ENCODE assay signal across 23 mouse cellular contexts in the genomic region with DNA sequence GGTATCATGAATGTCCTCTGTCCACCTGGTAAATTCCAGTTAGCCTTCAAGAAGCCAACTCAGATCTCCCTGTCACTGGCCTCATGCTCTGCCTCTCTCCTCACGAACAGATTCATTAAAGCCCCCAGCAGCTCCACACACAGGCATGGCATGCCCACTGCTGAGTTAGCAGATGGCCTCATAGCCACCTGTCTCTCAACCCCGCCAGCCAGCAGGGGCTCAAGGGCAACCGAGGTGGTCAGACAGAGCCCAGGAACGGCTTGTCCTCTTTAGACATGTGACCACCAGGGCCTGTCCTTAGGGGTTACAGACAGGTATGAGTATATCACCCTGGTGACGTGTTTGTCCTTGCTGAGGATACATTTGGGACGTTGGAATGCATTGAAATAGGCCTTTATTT. TPM values are rescaled to one million over a fixed set of nuclear protein-coding genes. Genes with fewer than 3 reads are reported as not detected.
A peak's percentile ranks its signal among the peaks of the same experiment; 100 is the strongest.
DNase-seq lines count a peak whose midpoint lies in the region; ATAC-seq and TF ChIP-seq lines count a peak whose summit lies in the region.
"Had no signal": no experiment of that assay in that cellular context is flagged by ENCODE, and none has a peak within 500 bp of the region (broad histone marks: within the 10 kb centered on the region; RNA-seq: fewer than 3 reads in every experiment).

No protein-coding gene starts in this region.

- TF ChIP-seq CTCF in midbrain, postnatal 0 days (IDR thresholded peaks at IDR 0.05), result no peak

- ATAC-seq in cerebellum, adult (ENCODE audit: insufficient number of reproducible peaks, low FRiP score, low TSS enrichment), result no peak
- ATAC-seq in heart, embryonic 12.5 days (ENCODE audit: insufficient number of reproducible peaks, low FRiP score), result no peak
- ATAC-seq in midbrain, postnatal 0 days (ENCODE audit: low FRiP score), result no peak
- no peak for ATAC-seq in midbrain, embryonic 14.5 days (ENCODE audit: low FRiP score, low TSS enrichment)
- ATAC-seq: CD4-positive, CD25-positive, alpha-beta regulatory T cell, adult 4 months had no signal

- no peak overlapping the region for H3K4me3 ChIP-seq in heart, embryonic 12.5 days
- H3K4me3 ChIP-seq in midbrain, postnatal 0 days (ENCODE audit: low read depth, low read length), result no peak overlapping the region
- no peak overlapping the region for H3K4me3 ChIP-seq in midbrain, embryonic 14.5 days (replicated peaks; ENCODE audit: low read depth, low read length)
- H3K4me3 ChIP-seq: embryonic facial prominence, embryonic 10.5 days; forebrain, embryonic 13.5 days; limb, embryonic 10.5 days; midbrain, embryonic 10.5 days had no signal

- 0 out of 2 replicates have a peak overlapping the region, but pooled peaks have one; percentile 13 for H3K27ac ChIP-seq in heart, embryonic 12.5 days (ENCODE audit: poor library complexity, severe bottlenecking)
- H3K27ac ChIP-seq in midbrain, postnatal 0 days (ENCODE audit: low read depth, low read length), result no peak overlapping the region
- H3K27ac ChIP-seq in midbrain, embryonic 14.5 days (replicated peaks; ENCODE audit: low read depth, low read length), result no peak overlapping the region
- H3K27ac ChIP-seq: forebrain, embryonic 13.5 days; limb, embryonic 10.5 days; stomach, postnatal 0 days had no signal

- H3K9me3 ChIP-seq in heart, embryonic 12.5 days (replicated peaks), result no peaks in the 10 kb centered on the region
- no peaks in the 10 kb centered on the region for H3K9me3 ChIP-seq in midbrain, postnatal 0 days (ENCODE audit: low read length)
- H3K9me3 ChIP-seq in midbrain, embryonic 14.5 days (ENCODE audit: control insufficient read depth, low read length), result no peaks in the 10 kb centered on the region
- H3K9me3 ChIP-seq: embryonic facial prominence, embryonic 10.5 days; forebrain, embryonic 13.5 days; G1E; limb, embryonic 10.5 days; midbrain, embryonic 10.5 days had no signal

- peaks cover 32% of the 10 kb centered on the region for H3K4me1 ChIP-seq in heart, embryonic 12.5 days (replicated peaks)
- no peaks in the 10 kb centered on the region for H3K4me1 ChIP-seq in midbrain, postnatal 0 days (ENCODE audit: insufficient read depth, low read length)
- H3K4me1 ChIP-seq in midbrain, embryonic 14.5 days (ENCODE audit: control insufficient read depth, insufficient read depth, low read length), result no peaks in the 10 kb centered on the region

- H3K36me3 ChIP-seq in heart, embryonic 12.5 days, result no peaks in the 10 kb centered on the region
- no peaks in the 10 kb centered on the region for H3K36me3 ChIP-seq in midbrain, postnatal 0 days (ENCODE audit: insufficient read depth, low read length)
- H3K36me3 ChIP-seq in midbrain, embryonic 14.5 days (ENCODE audit: control insufficient read depth, insufficient read depth, low read length), result no peaks in the 10 kb centered on the region
- H3K36me3 ChIP-seq: embryonic facial prominence, embryonic 10.5 days; G1E; limb, embryonic 10.5 days; midbrain, embryonic 10.5 days had no signal

- H3K27me3 ChIP-seq in heart, embryonic 12.5 days (replicated peaks), result no peaks in the 10 kb centered on the region
- no peaks in the 10 kb centered on the region for H3K27me3 ChIP-seq in midbrain, postnatal 0 days (ENCODE audit: insufficient read depth, low read length)
- H3K27me3 ChIP-seq in midbrain, embryonic 14.5 days (ENCODE audit: control insufficient read depth, insufficient read depth, low read length), result no peaks in the 10 kb centered on the region

- no peak overlapping the region for H3K9ac ChIP-seq in heart, embryonic 12.5 days
- no peak overlapping the region for H3K9ac ChIP-seq in midbrain, postnatal 0 days (replicated peaks; ENCODE audit: low read length, poor library complexity, severe bottlenecking)
- no peak overlapping the region for H3K9ac ChIP-seq in midbrain, embryonic 14.5 days (replicated peaks; ENCODE audit: low read length)
- H3K9ac ChIP-seq: forebrain, embryonic 13.5 days had no signal

- WGBS in heart, embryonic 12.5 days, result 54% methylated on average over 6 of the region's 6 CpGs
- WGBS in midbrain, postnatal 0 days, result 75% methylated on average over 6 of the region's 6 CpGs
- 69% methylated on average over 6 of the region's 6 CpGs for WGBS in midbrain, embryonic 14.5 days

- no peak overlapping the region for H3K4me2 ChIP-seq in heart, embryonic 12.5 days
- H3K4me2 ChIP-seq in midbrain, postnatal 0 days (ENCODE audit: low read depth, low read length, poor library complexity, severe bottlenecking), result no peak overlapping the region
- no peak overlapping the region for H3K4me2 ChIP-seq in midbrain, embryonic 14.5 days (ENCODE audit: low read length)
- H3K4me2 ChIP-seq: forebrain, embryonic 13.5 days; liver, embryonic 11.5 days had no signal

- DNase-seq in cerebellum, adult 11 months, result peak; percentile 60
- no peak for DNase-seq in heart, adult 9 months (ENCODE audit: low spot score in 2 of 2)
- peak; percentile 33 for DNase-seq in midbrain, postnatal 0 days (ENCODE audit: low spot score)
- DNase-seq in midbrain, embryonic 14.5 days, result no peak
- no peak for DNase-seq in frontal cortex, postnatal 10 days (ENCODE audit: low spot score in 2 of 2)
- no peak for DNase-seq in spleen, postnatal 14 days (ENCODE audit: low spot score in 2 of 2)
- DNase-seq: kidney, adult 2 months; kidney, postnatal 36 days; lung, adult 2 months; lung, postnatal 4 days; right cerebral cortex, postnatal 14 days had no signal

RNA-seq across cellular contexts. Expression of a gene that starts 19.9 kb away (rescaled TPM):
- polyA plus RNA-seq in heart, embryonic 12.5 days (2016; fragmentation: Nextera tagmentation; extraction: Ambion mirVana), result 14.1 and 14.9 TPM in 2 replicates
- total RNA-seq in midbrain, postnatal 0 days (2014; rRNA removed), result 1.8 and 3.7 TPM in 2 replicates
- 1.9 and 2.3 TPM in 2 replicates for polyA plus RNA-seq in midbrain, postnatal 0 days (2015; fragmentation: Nextera tagmentation; extraction: Ambion mirVana)
- 1.8 and 2.4 TPM in 2 replicates for polyA plus RNA-seq in midbrain, embryonic 14.5 days (2014; fragmentation: Nextera tagmentation; extraction: Ambion mirVana)
- total RNA-seq: G1E had no signal
- polyA plus RNA-seq: CD4-positive, CD25-positive, alpha-beta regulatory T cell, adult 4 months had no signal

RNA-seq across cellular contexts. Expression of a gene that starts 49.1 kb away (rescaled TPM):
- polyA plus RNA-seq in heart, embryonic 12.5 days (2016; fragmentation: Nextera tagmentation; extraction: Ambion mirVana), result not detected in 2 replicates
- total RNA-seq in midbrain, postnatal 0 days (2014; rRNA removed), result 1.9 and 3.0 TPM in 2 replicates
- polyA plus RNA-seq in midbrain, postnatal 0 days (2015; fragmentation: Nextera tagmentation; extraction: Ambion mirVana), result 0.19 and 0.20 TPM in 2 replicates
- not detected in 2 replicates for polyA plus RNA-seq in midbrain, embryonic 14.5 days (2014; fragmentation: Nextera tagmentation; extraction: Ambion mirVana)
- total RNA-seq: G1E; layer of hippocampus, postnatal 10 days had no signal
- polyA plus RNA-seq: CD4-positive, CD25-positive, alpha-beta regulatory T cell, adult 4 months; embryonic facial prominence, embryonic 10.5 days; forebrain, embryonic 13.5 days; G1E; kidney, adult 2 months; limb, embryonic 10.5 days; liver, embryonic 11.5 days; midbrain, embryonic 10.5 days; neural tube, embryonic 14.5 days; stomach, postnatal 0 days had no signal

Comparison
In these comparisons a context has a peak if more than half of its experiments do, and no peak if none do; other contexts are left out.
1. DNase-seq: peak in cerebellum, adult 11 months (single experiment) and midbrain, postnatal 0 days (single experiment); none in heart, adult 9 months (0 of 2), midbrain, embryonic 14.5 days (single experiment), frontal cortex, postnatal 10 days (0 of 2) and spleen, postnatal 14 days (0 of 2).